Mouse (Mus musculus) Patski (cell line): Measurements from ENCODE around the gene Cidec. TPM values are rescaled to one million over a fixed set of nuclear protein-coding genes. Genes with fewer than 3 reads are reported as not detected.

Source experiments
- ATAC-seq: fragments of 100-300 bp; one replicate; pipeline ENCODE4 v1.8.0; 2021
- CTCF ChIA-PET: fragments of 350-600 bp; sonication (Branson Sonifier 250); formaldehyde crosslinking; loops from one replicate; lab custom pipeline; 2022; ENCODE audit warnings: inconsistent platforms; lab: Charles Lee
- POLR2A ChIA-PET: fragments of 350-600 bp; sonication (Branson Sonifier 250); formaldehyde crosslinking; loops from one replicate; lab custom pipeline; 2022; ENCODE audit warnings: antibody characterized with exemption, inconsistent platforms; lab: Charles Lee
- DNase-seq: peaks from one replicate; pipeline ENCODE4 v3.0.0-alpha.2; 2011; ENCODE audit warnings: low read depth, low spot score
- H3K27me3 ChIP-seq: fragments of 371-371 bp; one replicate; pipeline ENCODE4 v1.5.1; 2021
- CTCF ChIP-seq: fragments of 100-300 bp; IDR thresholded peaks from one replicate; pipeline ENCODE4 v1.5.1; 2021
- in situ Hi-C: fragments of 300-500 bp; cut with MboI; formaldehyde crosslinking; loops from 3 replicates; pipeline ENCODE4 v1.11.1; 2018; ENCODE audit warnings: low pct_unique_long_range_greater_than_20kb, mixed read lengths
- polyA plus RNA-seq: library from polyadenylated mRNA; unstranded; gene quantifications from one replicate; pipeline ENCODE4 v1.2.3, GENCODE M21; 2021

Gene Cidec
- not detected for polyA plus RNA-seq

- no peak for TF ChIP-seq CTCF
- DNase-seq (no peak), ATAC-seq (no peak)
- ChIA-PET CTCF (no interaction called here), POLR2A (interaction anchor here (0.5 kb wide), 1 partner anchor 127 kb away, joined by 3 read pairs; no protein-coding TSS in a partner anchor)
- no peaks in the 10 kb centered on the region for H3K27me3 ChIP-seq
- in situ Hi-C loops, result no loop called here
Measured at GRCm38 (mm10) chr6:113435664-113436205, at the start of gene Cidec. TSS of gene Cidec (minus strand) at chr6:113435760.

- in situ Hi-C loops, result loop anchor here (5.0 kb wide), 2 partner anchors 41 to 209 kb away; partner anchors contain the start of gene Jagn1
- H3K27me3 ChIP-seq, result no peaks in the 10 kb centered on the region
- TF ChIP-seq CTCF, result no peak
- POLR2A ChIA-PET, result interaction anchor here (1.0 kb wide), 1 partner anchor 13 kb away, joined by 3 read pairs; the partner anchor contains the start of gene Il17rc
- CTCF ChIA-PET, result interaction anchor here (0.9 kb wide), 1 partner anchor 13 kb away, joined by 3 read pairs; the partner anchor contains the start of gene Il17rc
- ATAC-seq (no peak), DNase-seq (no peak)
Measured at GRCm38 (mm10) chr6:113483729-113484128, 48.2 kb upstream of the Cidec start.

- H3K27me3 ChIP-seq, result no peaks in the 10 kb centered on the region
- in situ Hi-C loops, result loop anchor here (5.0 kb wide), 2 partner anchors 41 to 209 kb away; partner anchors contain the start of gene Jagn1
- ATAC-seq, result peak; percentile 69
- no peak for TF ChIP-seq CTCF
- ChIA-PET POLR2A (interaction anchor here (0.5 to 3.8 kb wide), 3 partner anchors 12 to 402 kb away, joined by 3 to 41 read pairs (median 3); partner anchors contain the start of gene Il17rc), CTCF (no interaction called here)
- DNase-seq, result peak; percentile 90
Measured at GRCm38 (mm10) chr6:113483100-113483615, 47.6 kb upstream of the Cidec start, which contains the start of gene Creld1. TSS of gene Creld1 (plus strand) at chr6:113483297.

GRCm38 (mm10) chr6:113482477-113483099 is 47.0 kb upstream of the Cidec start:
- in situ Hi-C loops, result loop anchor here (5.0 kb wide), 2 partner anchors 40 to 210 kb away; partner anchors contain the start of gene Jagn1
- ChIA-PET POLR2A (interaction anchor here (0.5 to 3.8 kb wide), 7 partner anchors 11 to 401 kb away, joined by 3 to 41 read pairs (median 3); partner anchors contain the start of gene Il17rc), CTCF (no interaction called here)
- ATAC-seq (no peak), DNase-seq (no peak)
- no peak for TF ChIP-seq CTCF
- no peaks in the 10 kb centered on the region for H3K27me3 ChIP-seq

GRCm38 (mm10) chr6:113480555-113481373 is 45.2 kb upstream of the Cidec start:
- ATAC-seq, result peak; percentile 82
- peak; percentile 85 for DNase-seq
- ChIA-PET POLR2A (interaction anchor here (0.7 to 3.8 kb wide), 6 partner anchors 9 to 46 kb away, joined by 3 to 41 read pairs (median 4); partner anchors contain the start of gene Il17rc), CTCF (interaction anchor here (0.6 to 3.0 kb wide), 6 partner anchors 11 to 49 kb away, joined by 3 to 17 read pairs (median 3); partner anchors contain the start of gene Il17rc)
- in situ Hi-C loops, result loop anchor here (5.0 kb wide), 2 partner anchors 38 to 212 kb away; partner anchors contain the start of gene Jagn1
- TF ChIP-seq CTCF, result no peak
- H3K27me3 ChIP-seq, result no peaks in the 10 kb centered on the region

DNA sequence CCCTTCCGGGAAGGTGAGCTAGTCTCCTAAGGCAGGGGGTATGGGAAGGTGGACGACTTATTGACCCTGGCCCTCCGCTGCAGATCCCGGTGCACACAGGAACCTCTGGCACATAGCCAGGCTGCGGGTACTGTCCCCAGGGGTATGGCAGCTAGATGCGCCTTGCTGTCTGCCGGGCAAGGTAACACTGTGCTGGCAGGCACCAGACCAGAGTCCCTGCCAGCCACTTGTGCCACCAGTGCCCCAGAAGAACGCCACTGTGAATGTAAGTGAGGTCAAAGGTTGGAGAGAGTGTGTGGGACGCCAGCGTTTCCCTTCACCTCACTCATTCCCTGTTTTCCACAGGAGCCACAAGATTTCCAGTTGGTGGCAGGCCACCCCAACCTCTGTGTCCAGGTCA is 43.3 kb upstream of the Cidec start:
- ChIA-PET POLR2A (no interaction called here), CTCF (interaction anchor here (3.0 kb wide), 1 partner anchor 10 kb away, joined by 17 read pairs; the partner anchor contains the start of gene Il17rc)
- in situ Hi-C loops, result no loop called here
- H3K27me3 ChIP-seq, result no peaks in the 10 kb centered on the region
- DNase-seq (no peak), ATAC-seq (no peak)
- TF ChIP-seq CTCF, result no peak

DNA sequence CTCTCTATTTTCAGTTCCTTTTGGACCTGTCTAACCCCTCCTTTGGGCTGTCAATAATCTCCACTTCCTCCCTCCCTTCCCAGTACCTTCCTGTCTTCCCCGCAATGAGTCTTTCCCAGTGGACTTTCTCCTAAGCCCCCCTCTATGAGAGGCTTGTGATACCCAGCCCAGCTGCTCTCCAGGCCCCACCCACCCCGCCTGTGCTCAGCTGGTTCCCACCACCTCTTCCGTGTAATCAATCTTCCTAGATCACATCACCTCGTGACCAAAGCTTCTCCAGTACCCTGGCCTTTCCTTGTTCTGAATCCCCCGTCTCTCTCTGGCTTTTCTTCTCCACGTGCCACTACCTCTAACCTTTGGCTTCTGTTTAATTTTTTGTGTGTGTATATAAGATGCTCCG is 41.8 kb upstream of the Cidec start:
- in situ Hi-C loops, result no loop called here
- ATAC-seq (no peak), DNase-seq (no peak)
- no peaks in the 10 kb centered on the region for H3K27me3 ChIP-seq
- ChIA-PET CTCF (no interaction called here), POLR2A (no interaction called here)
- TF ChIP-seq CTCF, result no peak

GRCm38 (mm10) chr6:113473715-113474114 is 38.2 kb upstream of the Cidec start:
- in situ Hi-C loops, result no loop called here
- ChIA-PET CTCF (no interaction called here), POLR2A (no interaction called here)
- TF ChIP-seq CTCF, result no peak
- no peak for DNase-seq
- ATAC-seq, result no peak
- H3K27me3 ChIP-seq, result no peaks in the 10 kb centered on the region

- no peaks in the 10 kb centered on the region for H3K27me3 ChIP-seq
- POLR2A ChIA-PET, result no interaction called here
- in situ Hi-C loops, result no loop called here
- no peak for TF ChIP-seq CTCF
- no peak for ATAC-seq
- DNase-seq, result no peak
- CTCF ChIA-PET, result no interaction called here
Measured at GRCm38 (mm10) chr6:113473246-113473645, 37.7 kb upstream of the Cidec start.
